Mouse (Mus musculus): ENCODE measurements around the gene Gtf2f2. TPM values are rescaled to one million over a fixed set of nuclear protein-coding genes. Genes with fewer than 3 reads are reported as not detected.

Gtf2f2 gene
- total RNA-seq, 2 experiments from 2014 or later: 15.8 to 16.1 TPM

GRCm38 (mm10) chr14:76005011-76005410 is 5.7 kb downstream of the Gtf2f2 start:
- no peak for DNase-seq (ENCODE audit: low spot score in 2 of 2)
- intact Hi-C loops (cut with DNase I): no loop called here

GRCm38 (mm10) chr14:76001781-76002180 is 8.9 kb downstream of the Gtf2f2 start:
- no peak for DNase-seq (ENCODE audit: low spot score in 2 of 2)
- intact Hi-C loops (cut with DNase I): no loop called here

- intact Hi-C loops (cut with DNase I): no loop called here
- no peak for DNase-seq (ENCODE audit: low spot score in 2 of 2)
These were observed 12.6 kb downstream of the Gtf2f2 start for GRCm38 (mm10) chr14:75998082-75998481.

- intact Hi-C loops (cut with DNase I): no loop called here
- DNase-seq (ENCODE audit: low spot score in 2 of 2): no peak
These were observed 18.3 kb downstream of the Gtf2f2 start for GRCm38 (mm10) chr14:75992371-75992770.

GRCm38 (mm10) chr14:75990936-75991335 is 19.7 kb downstream of the Gtf2f2 start:
- no peak for DNase-seq (ENCODE audit: low spot score in 2 of 2)
- intact Hi-C loops (cut with DNase I): no loop called here

- intact Hi-C loops (cut with DNase I): no loop called here
- no peak for DNase-seq (ENCODE audit: low spot score in 2 of 2)
These were observed 21.5 kb downstream of the Gtf2f2 start for GRCm38 (mm10) chr14:75989168-75989567.

- DNase-seq (ENCODE audit: low spot score in 2 of 2): no peak
- intact Hi-C loops (cut with DNase I): no loop called here
These were observed 23.7 kb downstream of the Gtf2f2 start for GRCm38 (mm10) chr14:75986878-75987483.

- intact Hi-C loops (cut with DNase I): no loop called here
These were observed 25.6 kb downstream of the Gtf2f2 start for GRCm38 (mm10) chr14:75985112-75985511.

GRCm38 (mm10) chr14:75983891-75984290 is 26.8 kb downstream of the Gtf2f2 start:
- DNase-seq (ENCODE audit: low spot score in 2 of 2): no peak
- intact Hi-C loops (cut with DNase I): no loop called here

More at GRCm38 (mm10) chr14:75985112-75985511, 25.6 kb downstream of the Gtf2f2 start:
- peak in 1 of 2 experiments; percentile 17 for DNase-seq (ENCODE audit: low spot score in 2 of 2)

- intact Hi-C loops (cut with DNase I): no loop called here
- no peak for DNase-seq (ENCODE audit: low spot score in 2 of 2)
These were observed 29.4 kb downstream of the Gtf2f2 start for GRCm38 (mm10) chr14:75981231-75981630.

GRCm38 (mm10) chr14:75976107-75976506 is 34.6 kb downstream of the Gtf2f2 start:
- intact Hi-C loops (cut with DNase I): no loop called here

GRCm38 (mm10) chr14:75967291-75967690 is 43.4 kb downstream of the Gtf2f2 start:
- no peak for DNase-seq (ENCODE audit: low spot score in 2 of 2)
- intact Hi-C loops (cut with DNase I): loop anchor here (5.0 to 10.0 kb wide), 2 partner anchors 110 to 448 kb away; partner anchors contain the start of gene Tsc22d1

More at GRCm38 (mm10) chr14:75976107-75976506, 34.6 kb downstream of the Gtf2f2 start:
- DNase-seq (ENCODE audit: low spot score in 2 of 2): no peak

- intact Hi-C loops (cut with DNase I): loop anchor here (5.0 to 10.0 kb wide), 3 partner anchors 67 to 450 kb away; partner anchors contain the start of gene Tsc22d1
- DNase-seq (ENCODE audit: low spot score in 2 of 2): no peak
These were observed 46.2 kb downstream of the Gtf2f2 start for GRCm38 (mm10) chr14:75964433-75964832.

GRCm38 (mm10) chr14:75964000-75964399 is 46.7 kb downstream of the Gtf2f2 start:
- intact Hi-C loops (cut with DNase I): loop anchor here (2.0 to 10.0 kb wide), 4 partner anchors 47 to 451 kb away; partner anchors contain the start of genes Gtf2f2 and Tsc22d1
- DNase-seq (ENCODE audit: low spot score in 2 of 2): no peak

GRCm38 (mm10) chr14:75963215-75963614 is 47.5 kb downstream of the Gtf2f2 start:
- DNase-seq (ENCODE audit: low spot score in 2 of 2): peak; percentile 27 to 33
- intact Hi-C loops (cut with DNase I): loop anchor here (2.0 to 10.0 kb wide), 4 partner anchors 48 to 452 kb away; partner anchors contain the start of genes Gtf2f2 and Tsc22d1

- DNase-seq (ENCODE audit: low spot score in 2 of 2): peak; percentile 80 to 82
- intact Hi-C loops (cut with DNase I): loop anchor here (2.0 to 10.0 kb wide), 4 partner anchors 49 to 453 kb away; partner anchors contain the start of genes Gtf2f2 and Tsc22d1
These were observed 48.4 kb downstream of the Gtf2f2 start for GRCm38 (mm10) chr14:75962250-75962649.

GRCm38 (mm10) chr14:75954766-75955165 is 55.9 kb downstream of the Gtf2f2 start, which contains the start of gene Kctd4:
Gene Kctd4 (plus strand): TSS chr14:75955009.
- intact Hi-C loops (cut with DNase I): no loop called here
- DNase-seq (ENCODE audit: low spot score in 2 of 2): no peak

- intact Hi-C loops (cut with DNase I): no loop called here
- no peak for DNase-seq (ENCODE audit: low spot score in 2 of 2)
These were observed 57.7 kb downstream of the Gtf2f2 start for GRCm38 (mm10) chr14:75953011-75953410.

GRCm38 (mm10) chr14:75947674-75948073 is 63.0 kb downstream of the Gtf2f2 start:
- intact Hi-C loops (cut with DNase I): no loop called here
- DNase-seq (ENCODE audit: low spot score in 2 of 2): no peak

- DNase-seq (ENCODE audit: low spot score in 2 of 2): no peak
- intact Hi-C loops (cut with DNase I): no loop called here
These were observed 68.3 kb downstream of the Gtf2f2 start for GRCm38 (mm10) chr14:75942365-75942764.

GRCm38 (mm10) chr14:75941500-75941899 is 69.2 kb downstream of the Gtf2f2 start:
- intact Hi-C loops (cut with DNase I): no loop called here
- no peak for DNase-seq (ENCODE audit: low spot score in 2 of 2)
